Mouse (Mus musculus): ENCODE data around the gene Sorcs3. TPM values are rescaled to one million over a fixed set of nuclear protein-coding genes. Genes with fewer than 3 reads are reported as not detected.

Sorcs3 gene
- polyA plus RNA-seq, 1 experiment from 2014 or later, result 5.9 TPM

DNA sequence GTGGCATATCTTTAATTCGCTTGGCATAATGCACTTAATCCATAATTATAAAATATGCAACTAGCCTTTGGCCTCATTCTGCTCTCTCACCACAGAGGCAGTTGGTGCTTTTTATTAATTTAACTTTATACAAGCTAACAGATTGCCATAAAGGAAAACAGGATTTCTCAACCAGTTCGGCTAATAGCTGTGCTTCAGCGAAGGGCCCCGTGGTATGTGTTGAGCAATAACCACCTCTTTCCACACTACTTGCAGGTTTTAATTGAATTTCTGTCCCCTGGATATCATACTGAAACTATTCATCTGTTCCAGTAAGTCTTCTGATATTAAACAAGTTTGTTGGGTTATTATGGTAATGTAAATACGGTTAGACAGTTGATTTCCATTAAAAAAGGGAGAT, 224.5 kb downstream of the Sorcs3 start:
- WGBS, result 92% methylated on average over 5 of the region's 5 CpGs
- H3K9me3 ChIP-seq (ENCODE audit: control insufficient read depth, low read length), result no peaks in the 10 kb centered on the region
- H3K27ac ChIP-seq (ENCODE audit: low read depth, low read length), result no peak overlapping the region
- no peak overlapping the region for H3K4me2 ChIP-seq (ENCODE audit: low read depth)
- ATAC-seq (ENCODE audit: insufficient read depth, low FRiP score, low TSS enrichment) (no peak), DNase-seq (ENCODE audit: low spot score) (no peak)
- no peaks in the 10 kb centered on the region for H3K4me1 ChIP-seq (ENCODE audit: control insufficient read depth, insufficient read depth, low read length)
- no peaks in the 10 kb centered on the region for H3K36me3 ChIP-seq (ENCODE audit: control insufficient read depth, insufficient read depth, low read length)
- no peaks in the 10 kb centered on the region for H3K27me3 ChIP-seq (ENCODE audit: control insufficient read depth, insufficient read depth, low read length)
- no peak overlapping the region for H3K4me3 ChIP-seq (ENCODE audit: low read depth, low read length)
- no peak overlapping the region for H3K9ac ChIP-seq (ENCODE audit: low read length)

DNA sequence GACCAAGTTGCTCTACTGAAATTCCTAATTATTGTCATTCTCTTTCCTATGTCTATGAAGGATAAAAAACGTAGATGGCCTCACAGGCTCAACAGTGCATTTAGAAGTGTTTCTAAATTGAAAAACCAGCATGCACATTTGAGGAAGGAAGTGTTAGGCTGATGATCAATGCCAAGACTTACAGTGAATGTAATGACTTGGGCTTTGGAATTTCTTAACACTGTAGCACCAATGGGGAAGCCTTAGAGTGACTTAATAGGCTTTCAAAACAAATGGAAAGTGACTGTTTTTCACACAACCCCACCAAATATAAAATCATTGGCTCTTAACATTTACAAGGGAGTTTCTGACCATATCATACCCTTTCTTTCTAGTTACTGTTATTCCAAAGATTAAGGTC, 232.6 kb downstream of the Sorcs3 start:
- Histone ChIP-seq H3K4me1 (ENCODE audit: control insufficient read depth, insufficient read depth, low read length) (no peaks in the 10 kb centered on the region), H3K9me3 (ENCODE audit: control insufficient read depth, low read length) (no peaks in the 10 kb centered on the region), H3K4me3 (ENCODE audit: low read depth, low read length) (no peak overlapping the region), H3K4me2 (ENCODE audit: low read depth) (no peak overlapping the region), H3K27me3 (ENCODE audit: control insufficient read depth, insufficient read depth, low read length) (no peaks in the 10 kb centered on the region), H3K27ac (ENCODE audit: low read depth, low read length) (no peak overlapping the region), H3K36me3 (ENCODE audit: control insufficient read depth, insufficient read depth, low read length) (no peaks in the 10 kb centered on the region), H3K9ac (ENCODE audit: low read length) (no peak overlapping the region)
- WGBS, result 89% methylated on average over 1 of the region's 1 CpGs
- ATAC-seq (ENCODE audit: insufficient read depth, low FRiP score, low TSS enrichment), result no peak
- DNase-seq (ENCODE audit: low spot score), result no peak

DNA sequence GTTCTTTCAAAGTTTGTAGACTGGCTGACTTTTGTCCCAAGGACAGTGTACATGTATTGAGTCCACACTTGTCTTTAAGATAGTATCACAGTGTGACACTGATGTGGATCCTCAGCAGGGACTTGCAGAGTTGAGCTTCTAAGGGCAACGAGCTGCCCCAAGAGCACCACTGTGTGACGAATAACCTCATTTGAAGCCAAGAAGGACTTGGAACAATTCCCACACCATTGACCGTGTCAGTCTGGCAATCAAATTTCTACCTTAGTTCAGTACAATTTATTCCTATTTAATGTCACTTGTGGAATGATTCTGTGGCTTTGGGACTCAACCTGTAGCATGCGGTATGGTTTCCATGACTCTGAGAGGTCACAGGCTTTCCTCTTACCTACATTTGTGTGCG, 255.3 kb downstream of the Sorcs3 start:
- Histone ChIP-seq H3K4me3 (ENCODE audit: low read depth, low read length) (no peak overlapping the region), H3K4me1 (ENCODE audit: control insufficient read depth, insufficient read depth, low read length) (no peaks in the 10 kb centered on the region), H3K9ac (ENCODE audit: low read length) (no peak overlapping the region), H3K27ac (ENCODE audit: low read depth, low read length) (no peak overlapping the region), H3K27me3 (ENCODE audit: control insufficient read depth, insufficient read depth, low read length) (no peaks in the 10 kb centered on the region), H3K4me2 (ENCODE audit: low read depth) (no peak overlapping the region), H3K9me3 (ENCODE audit: control insufficient read depth, low read length) (no peaks in the 10 kb centered on the region), H3K36me3 (ENCODE audit: control insufficient read depth, insufficient read depth, low read length) (no peaks in the 10 kb centered on the region)
- DNase-seq (ENCODE audit: low spot score) (no peak), ATAC-seq (ENCODE audit: insufficient read depth, low FRiP score, low TSS enrichment) (no peak)
- 88% methylated on average over 5 of the region's 5 CpGs for WGBS

DNA sequence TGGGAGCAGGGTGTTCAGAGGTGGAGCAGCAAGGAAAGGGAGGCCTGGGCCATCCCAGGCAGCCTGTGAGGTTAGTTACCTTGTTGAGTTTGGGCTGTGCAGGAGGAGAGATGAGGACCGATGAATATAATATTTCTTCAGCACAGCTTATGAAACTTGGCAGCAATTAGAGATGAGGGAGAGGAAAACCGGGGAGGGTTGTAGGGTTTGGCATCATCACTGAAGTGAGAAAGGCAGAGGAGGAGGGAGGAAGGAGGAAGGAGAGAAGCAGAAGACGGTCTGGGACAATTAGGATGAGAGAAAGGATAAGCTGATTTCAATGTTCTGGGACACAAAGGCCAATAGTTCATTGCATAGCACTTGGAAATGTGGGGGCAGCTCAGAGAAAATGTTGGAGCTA, 256.6 kb downstream of the Sorcs3 start:
- 93% methylated on average over 3 of the region's 3 CpGs for WGBS
- H3K27me3 ChIP-seq (ENCODE audit: control insufficient read depth, insufficient read depth, low read length), result no peaks in the 10 kb centered on the region
- H3K27ac ChIP-seq (ENCODE audit: low read depth, low read length), result no peak overlapping the region
- no peaks in the 10 kb centered on the region for H3K36me3 ChIP-seq (ENCODE audit: control insufficient read depth, insufficient read depth, low read length)
- ATAC-seq (ENCODE audit: insufficient read depth, low FRiP score, low TSS enrichment) (no peak), DNase-seq (ENCODE audit: low spot score) (no peak)
- no peak overlapping the region for H3K9ac ChIP-seq (ENCODE audit: low read length)
- H3K4me2 ChIP-seq (ENCODE audit: low read depth), result no peak overlapping the region
- H3K4me1 ChIP-seq (ENCODE audit: control insufficient read depth, insufficient read depth, low read length), result no peaks in the 10 kb centered on the region
- no peak overlapping the region for H3K4me3 ChIP-seq (ENCODE audit: low read depth, low read length)
- no peaks in the 10 kb centered on the region for H3K9me3 ChIP-seq (ENCODE audit: control insufficient read depth, low read length)

DNA sequence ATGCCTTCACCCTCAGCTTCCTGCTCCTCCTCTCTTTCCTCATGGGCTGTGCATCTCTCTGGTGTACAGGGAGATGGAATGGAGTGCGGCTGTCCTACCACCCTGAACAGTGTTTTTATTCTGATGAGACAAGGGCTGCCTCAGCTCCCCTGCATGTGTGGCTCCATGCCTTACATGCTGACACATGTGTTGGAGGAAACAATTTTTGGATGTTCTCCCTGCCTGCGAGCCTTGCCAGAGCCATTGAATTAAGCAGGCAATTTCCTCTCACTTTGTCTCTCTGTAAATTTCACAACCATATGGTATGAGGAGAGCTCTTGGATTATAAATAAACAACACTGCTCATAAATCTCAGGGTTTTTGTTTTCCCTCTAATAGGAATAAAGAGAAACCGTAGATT, 257.7 kb downstream of the Sorcs3 start:
- H3K9me3 ChIP-seq (ENCODE audit: control insufficient read depth, low read length), result no peaks in the 10 kb centered on the region
- WGBS, result 84% methylated on average over 3 of the region's 3 CpGs
- H3K27ac ChIP-seq (ENCODE audit: low read depth, low read length), result no peak overlapping the region
- H3K27me3 ChIP-seq (ENCODE audit: control insufficient read depth, insufficient read depth, low read length), result no peaks in the 10 kb centered on the region
- H3K36me3 ChIP-seq (ENCODE audit: control insufficient read depth, insufficient read depth, low read length), result no peaks in the 10 kb centered on the region
- H3K9ac ChIP-seq (ENCODE audit: low read length), result no peak overlapping the region
- no peaks in the 10 kb centered on the region for H3K4me1 ChIP-seq (ENCODE audit: control insufficient read depth, insufficient read depth, low read length)
- H3K4me2 ChIP-seq (ENCODE audit: low read depth), result no peak overlapping the region
- DNase-seq (ENCODE audit: low spot score) (no peak), ATAC-seq (ENCODE audit: insufficient read depth, low FRiP score, low TSS enrichment) (no peak)
- no peak overlapping the region for H3K4me3 ChIP-seq (ENCODE audit: low read depth, low read length)

DNA sequence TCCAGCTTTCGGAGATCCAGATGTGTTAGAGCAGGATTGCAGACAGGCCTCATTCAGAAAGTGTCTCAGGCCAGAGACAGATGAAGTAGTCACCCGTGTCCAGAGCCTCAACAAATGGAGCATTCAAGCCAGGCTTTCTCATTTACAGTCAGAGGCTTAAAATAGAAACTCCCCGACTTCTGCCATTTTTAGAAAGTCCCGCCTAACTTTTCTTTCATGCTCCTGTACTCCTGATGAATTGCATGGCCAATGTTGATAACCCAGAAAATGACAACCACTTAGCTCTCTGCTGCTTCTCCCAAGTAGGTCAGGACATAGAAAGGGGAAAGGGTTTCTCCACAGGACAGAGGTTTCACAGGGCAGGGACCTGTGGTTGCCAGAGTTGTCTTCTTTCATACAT, 261.6 kb downstream of the Sorcs3 start:
- DNase-seq (ENCODE audit: low spot score) (no peak), ATAC-seq (ENCODE audit: insufficient read depth, low FRiP score, low TSS enrichment) (no peak)
- no peaks in the 10 kb centered on the region for H3K4me1 ChIP-seq (ENCODE audit: control insufficient read depth, insufficient read depth, low read length)
- H3K4me2 ChIP-seq (ENCODE audit: low read depth), result no peak overlapping the region
- H3K36me3 ChIP-seq (ENCODE audit: control insufficient read depth, insufficient read depth, low read length), result no peaks in the 10 kb centered on the region
- H3K4me3 ChIP-seq (ENCODE audit: low read depth, low read length), result no peak overlapping the region
- no peak overlapping the region for H3K9ac ChIP-seq (ENCODE audit: low read length)
- no peaks in the 10 kb centered on the region for H3K27me3 ChIP-seq (ENCODE audit: control insufficient read depth, insufficient read depth, low read length)
- no peaks in the 10 kb centered on the region for H3K9me3 ChIP-seq (ENCODE audit: control insufficient read depth, low read length)
- H3K27ac ChIP-seq (ENCODE audit: low read depth, low read length), result no peak overlapping the region
- 80% methylated on average over 4 of the region's 4 CpGs for WGBS

DNA sequence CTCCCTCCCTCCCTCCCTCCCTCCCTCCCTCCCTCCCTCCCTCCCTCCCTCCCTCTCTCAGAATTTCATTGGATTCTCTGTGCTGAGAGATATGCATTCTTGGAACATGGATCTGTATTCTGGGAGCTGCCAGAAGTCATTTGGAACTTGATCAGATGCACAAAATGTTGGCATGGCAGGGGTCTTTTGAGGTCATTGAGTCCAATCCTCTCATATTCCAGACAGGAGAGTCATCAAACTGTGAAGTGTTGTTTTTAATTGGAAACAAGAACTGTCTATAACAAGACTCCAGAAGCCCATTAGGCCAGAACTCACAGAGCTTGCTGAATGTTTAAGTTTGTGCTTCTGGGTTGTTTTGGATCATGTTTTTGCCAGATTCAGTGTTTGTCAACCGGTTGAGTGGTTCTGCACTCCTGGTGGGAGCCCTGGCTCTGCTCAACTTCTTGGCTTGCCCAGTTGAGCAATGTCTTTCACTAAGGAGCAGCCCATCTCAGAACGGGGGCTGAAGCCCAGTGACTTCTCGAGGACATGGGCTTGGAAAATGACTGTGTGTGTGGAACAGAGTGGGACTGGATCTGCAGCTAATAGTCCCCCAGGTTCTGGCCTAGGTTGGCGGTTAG, 264.1 kb downstream of the Sorcs3 start:
- WGBS, result 92% methylated on average over 4 of the region's 4 CpGs
- Histone ChIP-seq H3K27me3 (ENCODE audit: control insufficient read depth, insufficient read depth, low read length) (no peaks in the 10 kb centered on the region), H3K27ac (ENCODE audit: low read depth, low read length) (no peak overlapping the region), H3K36me3 (ENCODE audit: control insufficient read depth, insufficient read depth, low read length) (no peaks in the 10 kb centered on the region), H3K4me1 (ENCODE audit: control insufficient read depth, insufficient read depth, low read length) (no peaks in the 10 kb centered on the region), H3K9ac (ENCODE audit: low read length) (no peak overlapping the region), H3K4me2 (ENCODE audit: low read depth) (no peak overlapping the region), H3K4me3 (ENCODE audit: low read depth, low read length) (no peak overlapping the region), H3K9me3 (ENCODE audit: control insufficient read depth, low read length) (no peaks in the 10 kb centered on the region)
- no peak for DNase-seq (ENCODE audit: low spot score)
- ATAC-seq (ENCODE audit: insufficient read depth, low FRiP score, low TSS enrichment), result no peak

DNA sequence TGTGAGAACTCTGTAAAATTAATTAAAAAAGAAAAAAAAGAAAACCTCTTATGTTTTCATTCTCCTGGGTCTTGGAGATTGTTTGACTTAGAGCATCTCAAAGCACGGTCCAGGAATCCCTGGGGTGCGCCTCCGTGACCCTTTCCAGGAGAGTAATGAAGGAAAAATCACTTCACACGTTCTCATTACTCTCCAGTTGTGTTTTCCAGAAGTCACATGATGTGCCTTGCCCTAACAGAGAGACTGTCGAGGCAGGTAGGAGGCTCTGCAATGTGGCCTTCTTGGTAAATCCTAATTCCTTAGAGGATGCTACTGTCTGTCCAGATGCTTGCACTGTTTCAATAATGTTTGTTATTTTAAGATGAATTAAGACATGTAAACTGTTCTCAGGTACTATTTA, 266.1 kb downstream of the Sorcs3 start:
- Histone ChIP-seq H3K4me1 (ENCODE audit: control insufficient read depth, insufficient read depth, low read length) (no peaks in the 10 kb centered on the region), H3K36me3 (ENCODE audit: control insufficient read depth, insufficient read depth, low read length) (no peaks in the 10 kb centered on the region), H3K9me3 (ENCODE audit: control insufficient read depth, low read length) (no peaks in the 10 kb centered on the region), H3K4me2 (ENCODE audit: low read depth) (no peak overlapping the region), H3K27me3 (ENCODE audit: control insufficient read depth, insufficient read depth, low read length) (no peaks in the 10 kb centered on the region), H3K9ac (ENCODE audit: low read length) (no peak overlapping the region), H3K27ac (ENCODE audit: low read depth, low read length) (no peak overlapping the region), H3K4me3 (ENCODE audit: low read depth, low read length) (no peak overlapping the region)
- DNase-seq (ENCODE audit: low spot score), result no peak
- no peak for ATAC-seq (ENCODE audit: insufficient read depth, low FRiP score, low TSS enrichment)
- 53% methylated on average over 5 of the region's 5 CpGs for WGBS

DNA sequence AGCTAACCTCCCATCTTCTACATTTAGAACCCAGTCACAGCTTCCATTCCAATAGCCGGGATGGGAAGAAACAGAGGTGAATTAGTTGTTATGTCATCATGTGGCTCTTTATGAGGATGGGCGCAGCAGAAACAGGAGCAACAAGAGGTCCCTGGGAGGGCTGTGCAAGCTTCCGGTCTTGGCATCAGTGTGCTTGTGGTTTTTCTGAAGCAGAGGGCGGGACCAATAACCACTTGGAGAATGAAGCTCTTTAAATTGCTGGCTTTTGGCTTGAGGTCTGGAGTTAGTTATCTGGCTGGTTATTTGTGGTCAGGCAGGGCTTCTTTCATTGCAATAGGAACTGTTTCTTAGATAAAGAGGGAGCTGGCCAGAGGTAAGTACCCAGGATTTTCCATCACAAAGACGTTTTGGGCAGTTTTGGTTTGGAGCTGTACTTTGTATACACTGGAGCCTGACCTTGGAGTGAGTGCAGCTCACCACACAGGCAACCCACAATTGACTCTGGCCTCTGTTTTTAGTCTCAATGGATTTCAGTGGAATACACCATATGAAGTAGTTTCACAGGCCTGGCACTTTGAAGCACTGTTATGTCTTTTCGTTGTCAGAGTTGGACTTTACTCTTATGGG, 270.1 kb downstream of the Sorcs3 start:
- WGBS, result 83% methylated on average over 6 of the region's 6 CpGs

More for the DNA sequence above, 270.1 kb downstream of the Sorcs3 start:
- DNase-seq (ENCODE audit: low spot score) (no peak), ATAC-seq (ENCODE audit: insufficient read depth, low FRiP score, low TSS enrichment) (no peak)
- Histone ChIP-seq H3K9ac (ENCODE audit: low read length) (no peak overlapping the region), H3K9me3 (ENCODE audit: control insufficient read depth, low read length) (no peaks in the 10 kb centered on the region), H3K4me3 (ENCODE audit: low read depth, low read length) (no peak overlapping the region), H3K4me1 (ENCODE audit: control insufficient read depth, insufficient read depth, low read length) (no peaks in the 10 kb centered on the region), H3K27me3 (ENCODE audit: control insufficient read depth, insufficient read depth, low read length) (no peaks in the 10 kb centered on the region), H3K4me2 (ENCODE audit: low read depth) (no peak overlapping the region), H3K27ac (ENCODE audit: low read depth, low read length) (no peak overlapping the region), H3K36me3 (ENCODE audit: control insufficient read depth, insufficient read depth, low read length) (no peaks in the 10 kb centered on the region)
